Comparison of ENCODE assay signal across 9 mouse cellular contexts in genomic region chr5:150196211-150196585, GRCm38 (mm10).
DNase-seq lines count a peak whose midpoint lies in the region; ATAC-seq lines count a peak whose summit lies in the region.
"Had no signal": no experiment of that assay in that cellular context is flagged by ENCODE, and none has a peak within 500 bp of the region (broad histone marks: within the 10 kb centered on the region; RNA-seq: fewer than 3 reads in every experiment).

No protein-coding gene starts in this region.

- no peak overlapping the region for H3K9ac ChIP-seq in embryonic facial prominence, embryonic 11.5 days (replicated peaks; ENCODE audit: low read length)
- H3K9ac ChIP-seq in heart, embryonic 11.5 days (ENCODE audit: low read depth, low read length) = peak overlapping the region; percentile 67
- H3K9ac ChIP-seq in lung, embryonic 16.5 days (ENCODE audit: low read length) = peak overlapping the region; percentile 41

- no peaks in the 10 kb centered on the region for H3K36me3 ChIP-seq in embryonic facial prominence, embryonic 11.5 days (replicated peaks; ENCODE audit: control insufficient read depth, insufficient read depth, low read depth, low read length)
- no peaks in the 10 kb centered on the region for H3K36me3 ChIP-seq in heart, embryonic 11.5 days (ENCODE audit: control insufficient read depth, insufficient read depth, low read length)
- no peaks in the 10 kb centered on the region for H3K36me3 ChIP-seq in lung, embryonic 16.5 days (ENCODE audit: control insufficient read depth, insufficient read depth, low read length)
- H3K36me3 ChIP-seq: G1E had no signal

- H3K4me2 ChIP-seq in embryonic facial prominence, embryonic 11.5 days (ENCODE audit: low read depth, low read length) = peak overlapping the region; percentile 35
- H3K4me2 ChIP-seq in heart, embryonic 11.5 days = peak overlapping the region; percentile 83
- H3K4me2 ChIP-seq in lung, embryonic 16.5 days (ENCODE audit: low read depth, low read length) = peak overlapping the region; percentile 81

- 0 out of 2 replicates have a peak, but pooled peaks have one; percentile 22 for ATAC-seq in embryonic facial prominence, embryonic 11.5 days (replicated peaks; ENCODE audit: insufficient number of reproducible peaks, low FRiP score, low TSS enrichment, low read depth)
- peak; percentile 70 for ATAC-seq in heart, embryonic 11.5 days (replicated peaks; ENCODE audit: insufficient number of reproducible peaks, low FRiP score, low TSS enrichment)
- peak; percentile 71 for ATAC-seq in lung, embryonic 16.5 days (ENCODE audit: low read depth)

- DNase-seq in cerebellum, postnatal 14 days = peak; percentile 22
- no peak for DNase-seq in cerebellum, adult 11 months
- DNase-seq in embryonic facial prominence, embryonic 11.5 days (ENCODE audit: low spot score) = peak; percentile 73
- peak; percentile 63 to 71 for DNase-seq in kidney, adult 8-10 months
- peak; percentile 32 for DNase-seq in ovary, postnatal 36 days (ENCODE audit: low spot score)
- DNase-seq in right cerebral cortex, postnatal 14 days = no peak

- no peaks in the 10 kb centered on the region for H3K27me3 ChIP-seq in embryonic facial prominence, embryonic 11.5 days (ENCODE audit: control insufficient read depth, insufficient read depth, low read length)
- no peaks in the 10 kb centered on the region for H3K27me3 ChIP-seq in heart, embryonic 11.5 days (ENCODE audit: control insufficient read depth, insufficient read depth, low read length)
- no peaks in the 10 kb centered on the region for H3K27me3 ChIP-seq in lung, embryonic 16.5 days (ENCODE audit: control insufficient read depth, insufficient read depth, low read depth, low read length)

- H3K4me1 ChIP-seq in embryonic facial prominence, embryonic 11.5 days (ENCODE audit: control insufficient read depth, insufficient read depth, low read length) = no peaks in the 10 kb centered on the region
- no peaks in the 10 kb centered on the region for H3K4me1 ChIP-seq in heart, embryonic 11.5 days (ENCODE audit: control insufficient read depth, insufficient read depth, low read length)
- H3K4me1 ChIP-seq in lung, embryonic 16.5 days (replicated peaks; ENCODE audit: control insufficient read depth, insufficient read depth, low read length) = peaks cover 15% of the 10 kb centered on the region

- 3% methylated on average over 6 of the region's 6 CpGs for WGBS in embryonic facial prominence, embryonic 11.5 days
- WGBS in heart, embryonic 11.5 days (ENCODE audit: insufficient replicate concordance) = 2% methylated on average over 6 of the region's 6 CpGs
- under 1% methylated on average over 6 of the region's 6 CpGs for WGBS in lung, embryonic 16.5 days

- no peak overlapping the region for H3K27ac ChIP-seq in embryonic facial prominence, embryonic 11.5 days (replicated peaks; ENCODE audit: low read depth, low read length)
- peak overlapping the region; percentile 50 for H3K27ac ChIP-seq in heart, embryonic 11.5 days (ENCODE audit: low read depth, low read length)
- peak overlapping the region; percentile 75 for H3K27ac ChIP-seq in lung, embryonic 16.5 days (ENCODE audit: low read length)

- H3K4me3 ChIP-seq in embryonic facial prominence, embryonic 11.5 days (ENCODE audit: low read depth, low read length) = peak overlapping the region; percentile 23
- peak overlapping the region; percentile 50 for H3K4me3 ChIP-seq in heart, embryonic 11.5 days (ENCODE audit: low read depth, low read length)
- peak overlapping the region; percentile 55 for H3K4me3 ChIP-seq in lung, embryonic 16.5 days (ENCODE audit: low read length)

- no peaks in the 10 kb centered on the region for H3K9me3 ChIP-seq in embryonic facial prominence, embryonic 11.5 days (replicated peaks; ENCODE audit: control insufficient read depth, low read length)
- no peaks in the 10 kb centered on the region for H3K9me3 ChIP-seq in heart, embryonic 11.5 days (replicated peaks; ENCODE audit: control insufficient read depth, low read length)
- H3K9me3 ChIP-seq in lung, embryonic 16.5 days (ENCODE audit: control insufficient read depth, low read length) = no peaks in the 10 kb centered on the region

Comparison
In these comparisons a context has a peak if more than half of its experiments do, and no peak if none do; other contexts are left out.
1. DNase-seq: peak in cerebellum, postnatal 14 days (2 of 2), embryonic facial prominence, embryonic 11.5 days (single experiment), kidney, adult 8-10 months (2 of 2) and ovary, postnatal 36 days (single experiment); none in cerebellum, adult 11 months (single experiment) and right cerebral cortex, postnatal 14 days (single experiment).
2. Peak in every context shown above with its lines, with median percentiles within 50 percentile points of each other: ATAC-seq, H3K4me2 ChIP-seq and H3K4me3 ChIP-seq.